Mouse (Mus musculus) cerebellum, postnatal 36 days (tissue): Measurements from ENCODE around the gene Vcl.

Source experiments
- DNase-seq, 2 experiments: peaks; one replicate each; pipeline ENCODE4 v3.0.0; 2021 to 2022; ENCODE audit warnings: mixed read lengths in 2 of 2

Gene Vcl

GRCm38 (mm10) chr14:20945296-20945695 is 16.1 kb downstream of the Vcl start:
- no peak for DNase-seq

- DNase-seq = no peak
These were observed 26.8 kb downstream of the Vcl start for GRCm38 (mm10) chr14:20956021-20956420.

GRCm38 (mm10) chr14:20958971-20959370 is 29.8 kb downstream of the Vcl start:
- DNase-seq = no peak

GRCm38 (mm10) chr14:20962466-20962865 is 33.3 kb downstream of the Vcl start:
- no peak for DNase-seq

- DNase-seq = no peak
These were observed 33.7 kb downstream of the Vcl start for GRCm38 (mm10) chr14:20962906-20963305.

- no peak for DNase-seq
These were observed 34.7 kb downstream of the Vcl start for GRCm38 (mm10) chr14:20963863-20964262.

- no peak for DNase-seq
These were observed 35.1 kb downstream of the Vcl start for GRCm38 (mm10) chr14:20964285-20964684.

- no peak for DNase-seq
These were observed 37.9 kb downstream of the Vcl start for GRCm38 (mm10) chr14:20966959-20967670.

- DNase-seq = no peak
These were observed 39.9 kb downstream of the Vcl start for GRCm38 (mm10) chr14:20969066-20969465.

- DNase-seq = no peak
These were observed 41.2 kb downstream of the Vcl start for GRCm38 (mm10) chr14:20970389-20970788.

- peak; percentile 47 to 54 for DNase-seq
These were observed 41.7 kb downstream of the Vcl start for GRCm38 (mm10) chr14:20970927-20971326.

GRCm38 (mm10) chr14:20973821-20974220 is 44.6 kb downstream of the Vcl start:
- DNase-seq = no peak

GRCm38 (mm10) chr14:20976741-20977140 is 47.5 kb downstream of the Vcl start:
- no peak for DNase-seq

GRCm38 (mm10) chr14:20977726-20978125 is 48.5 kb downstream of the Vcl start:
- no peak for DNase-seq

GRCm38 (mm10) chr14:20983832-20984231 is 54.6 kb downstream of the Vcl start:
- DNase-seq = peak; percentile 54 to 56

GRCm38 (mm10) chr14:20985482-20985881 is 56.3 kb downstream of the Vcl start:
- DNase-seq = no peak

- DNase-seq = no peak
These were observed 62.3 kb downstream of the Vcl start for GRCm38 (mm10) chr14:20991492-20991891.

GRCm38 (mm10) chr14:20993067-20993691 is 64.0 kb downstream of the Vcl start:
- DNase-seq = peak; percentile 38 to 56

GRCm38 (mm10) chr14:20994475-20994874 is 65.3 kb downstream of the Vcl start:
- no peak for DNase-seq

GRCm38 (mm10) chr14:20995497-20995896 is 66.3 kb downstream of the Vcl start:
- DNase-seq = no peak

- DNase-seq = no peak
These were observed 67.2 kb downstream of the Vcl start for GRCm38 (mm10) chr14:20996361-20996760.

- DNase-seq = no peak
These were observed 68.3 kb downstream of the Vcl start for GRCm38 (mm10) chr14:20997548-20997947.

GRCm38 (mm10) chr14:20999617-21000016 is 70.4 kb downstream of the Vcl start:
- no peak for DNase-seq

GRCm38 (mm10) chr14:21013800-21014334 is 84.7 kb downstream of the Vcl start:
- DNase-seq = no peak
